Mouse (Mus musculus) MEL-GATA-1-ER (cell line): ENCODE measurements around the gene Gfpt1.
"Not testable (repeated sequence)": the region's sequence is repeated elsewhere in the genome, so short reads cannot be mapped to it uniquely, and the experiment has no call there.

Experiments used
- DNase-seq: peaks from one replicate; pipeline ENCODE4 v3.0.0-alpha.2; 2012; ENCODE audit warnings: low read depth; ENCODE audit errors: extremely low read depth

Gfpt1 gene

GRCm38 (mm10) chr6:87042337-87043130 is at the start of gene Gfpt1:
TSS of gene Gfpt1 (plus strand) at chr6:87042846.
- peak; percentile 78 for DNase-seq

- no peak for DNase-seq
These were observed 48.4 kb upstream of the Gfpt1 start for GRCm38 (mm10) chr6:86994254-86994653.

- DNase-seq = no peak
These were observed 45.9 kb upstream of the Gfpt1 start for GRCm38 (mm10) chr6:86996629-86997307.

- DNase-seq = no peak
These were observed 45.3 kb upstream of the Gfpt1 start for GRCm38 (mm10) chr6:86997360-86997759.

- no peak for DNase-seq
These were observed 40.7 kb upstream of the Gfpt1 start for GRCm38 (mm10) chr6:87001995-87002394.

GRCm38 (mm10) chr6:87002521-87003055 is 40.1 kb upstream of the Gfpt1 start:
- peak; percentile 52 for DNase-seq

- DNase-seq = no peak
These were observed 38.5 kb upstream of the Gfpt1 start for GRCm38 (mm10) chr6:87004099-87004498.

- DNase-seq = no peak
These were observed 37.1 kb upstream of the Gfpt1 start for GRCm38 (mm10) chr6:87005577-87005976.

GRCm38 (mm10) chr6:87008887-87009286 is 33.8 kb upstream of the Gfpt1 start, which contains the start of gene Nfu1:
TSS of gene Nfu1 (plus strand) at chr6:87009236.
- no peak for DNase-seq

GRCm38 (mm10) chr6:87009692-87010328 is 32.8 kb upstream of the Gfpt1 start:
- DNase-seq = peak; percentile 87

GRCm38 (mm10) chr6:87016916-87017315 is 25.7 kb upstream of the Gfpt1 start:
- peak; percentile 41 for DNase-seq

- DNase-seq = no peak
These were observed 23.8 kb upstream of the Gfpt1 start for GRCm38 (mm10) chr6:87018874-87019273.

- no peak for DNase-seq
These were observed 20.9 kb upstream of the Gfpt1 start for GRCm38 (mm10) chr6:87021791-87022190.

GRCm38 (mm10) chr6:87026980-87027379 is 15.7 kb upstream of the Gfpt1 start:
- no peak for DNase-seq

GRCm38 (mm10) chr6:87028881-87029280 is 13.8 kb upstream of the Gfpt1 start:
- no peak for DNase-seq

GRCm38 (mm10) chr6:87031310-87031709 is 11.3 kb upstream of the Gfpt1 start:
- DNase-seq = not testable (repeated sequence)

GRCm38 (mm10) chr6:87032401-87032800 is 10.2 kb upstream of the Gfpt1 start:
- no peak for DNase-seq

GRCm38 (mm10) chr6:87034395-87034794 is 8.3 kb upstream of the Gfpt1 start:
- no peak for DNase-seq

- DNase-seq = no peak
These were observed 4.6 kb upstream of the Gfpt1 start for GRCm38 (mm10) chr6:87037826-87038620.

- no peak for DNase-seq
These were observed 3.5 kb upstream of the Gfpt1 start for GRCm38 (mm10) chr6:87039161-87039560.

GRCm38 (mm10) chr6:87040971-87041370 is 1.7 kb upstream of the Gfpt1 start:
- DNase-seq = no peak
